Mouse (Mus musculus) hindbrain, postnatal 0 days (tissue): Measurements from ENCODE around the gene Nrp1. TPM values are rescaled to one million over a fixed set of nuclear protein-coding genes. Genes with fewer than 3 reads are reported as not detected.

Experiments used
- ATAC-seq: fragments of 200-750 bp; cut with Nextera tagmentation; 2 replicates; pipeline ENCODE4 v1.8.0; 2017; ENCODE audit warnings: mild to moderate bottlenecking, moderate TSS enrichment, moderate library complexity
- DNase-seq: peaks from one replicate; pipeline ENCODE4 v3.0.0-alpha.2; 2015; ENCODE audit warnings: low spot score
- H3K27ac ChIP-seq: fragments of 300-500 bp; sonication (generic); 2 replicates; pipeline ENCODE4 v1.5.1; 2014; ENCODE audit warnings: mild to moderate bottlenecking
- H3K27me3 ChIP-seq: fragments of 300-500 bp; sonication (generic); 2 replicates; pipeline ENCODE4 v1.6.1; 2014; ENCODE audit warnings: low read length, mixed read lengths; ENCODE audit not compliant: insufficient read depth
- H3K36me3 ChIP-seq: fragments of 300-500 bp; sonication (generic); 2 replicates; pipeline ENCODE4 v1.6.1; 2014; ENCODE audit warnings: low read length, mixed read lengths; ENCODE audit not compliant: insufficient read depth
- H3K4me1 ChIP-seq: fragments of 300-500 bp; sonication (generic); 2 replicates; pipeline ENCODE4 v1.6.1; 2014; ENCODE audit warnings: antibody characterized with exemption, low read length, mixed read lengths; ENCODE audit not compliant: insufficient read depth
- H3K4me2 ChIP-seq: fragments of 300-500 bp; sonication (generic); 2 replicates; pipeline ENCODE4 v1.6.1; 2014; ENCODE audit warnings: low read depth, mild to moderate bottlenecking, low read length, moderate library complexity, mixed read lengths
- H3K4me3 ChIP-seq: fragments of 300-500 bp; sonication (generic); 2 replicates; pipeline ENCODE4 v1.5.1; 2014; ENCODE audit warnings: low read length
- H3K9ac ChIP-seq: fragments of 300-500 bp; sonication (generic); replicated peaks from 2 replicates; pipeline ENCODE4 v1.6.1; 2014; ENCODE audit warnings: mild to moderate bottlenecking, low read length, moderate library complexity, mixed read lengths
- H3K9me3 ChIP-seq: fragments of 300-500 bp; sonication (generic); 2 replicates; pipeline ENCODE4 v1.6.1; 2016; ENCODE audit warnings: low read length, mixed read lengths
- CTCF ChIP-seq: IDR thresholded peaks from 2 replicates; pipeline ENCODE4 v1.5.1; 2016; ENCODE audit warnings: antibody characterized with exemption, control low read depth, low read depth
- WGBS: fragments of 180-500 bp; shearing (Covaris S2); extraction: QIAGEN DNeasy Blood & Tissue Kit; methylation state at CpG from one replicate; pipeline ENCODE4 v1.1.7; 2014; 5-methylcytosine and 5-hydroxymethylcytosine counted together
- polyA plus RNA-seq: library from polyadenylated mRNA; unstranded; fragments of >200 nt; fragmentation: Nextera tagmentation; extraction: Ambion mirVana; gene quantifications from 2 replicates; pipeline ENCODE4 v1.2.1, GENCODE M21; 2015
- total RNA-seq: library from RNA; depleted of rRNA; stranded (reverse); fragments of >200 nt; gene quantifications from 2 replicates; pipeline ENCODE4 v1.2.3, GENCODE M21; 2014

The Nrp1 gene
- total and polyA plus RNA-seq, 2 experiments from 2014 or later: 44.3 to 51.0 TPM

DNA sequence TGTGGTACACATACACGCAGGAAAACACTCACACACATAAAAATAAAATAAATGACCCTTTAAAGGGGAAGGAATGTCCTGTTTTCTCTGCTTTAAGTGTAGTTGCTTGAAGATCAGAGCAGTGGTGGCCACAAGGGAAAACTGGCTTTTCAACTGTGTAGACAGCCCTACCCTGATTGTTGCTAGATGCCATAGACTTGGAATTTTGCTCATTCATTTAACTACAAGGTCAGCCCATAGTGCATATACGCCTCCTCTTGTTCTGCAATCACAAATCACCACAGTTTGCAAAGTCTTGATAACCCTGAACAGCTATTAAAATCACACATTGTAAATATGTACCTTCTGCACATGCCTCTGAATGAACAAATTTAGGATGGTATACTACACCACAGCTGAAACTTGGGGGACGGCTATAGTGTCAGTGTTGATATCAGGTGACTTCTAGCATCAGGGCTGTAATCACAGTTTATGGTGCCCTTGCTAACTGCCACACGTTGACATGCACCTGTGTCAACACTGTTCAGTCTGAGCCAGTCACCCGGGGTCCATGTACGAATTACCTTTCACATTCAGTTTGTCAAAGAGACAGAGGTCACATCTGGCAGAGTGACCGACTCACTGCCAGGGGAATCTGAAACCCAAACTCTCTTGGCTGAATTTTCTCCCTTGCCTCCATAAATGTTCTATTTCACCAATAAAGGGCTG, 66.4 kb downstream of the Nrp1 start:
- H3K27ac ChIP-seq: no peak overlapping the region
- no peak for TF ChIP-seq CTCF
- no peak for ATAC-seq
- no peaks in the 10 kb centered on the region for H3K27me3 ChIP-seq
- no peak overlapping the region for H3K4me2 ChIP-seq
- H3K4me1 ChIP-seq: no peaks in the 10 kb centered on the region
- H3K4me3 ChIP-seq: no peak overlapping the region
- no peak for DNase-seq
- H3K36me3 ChIP-seq: no peaks in the 10 kb centered on the region; the same call in 1 of the 2 replicates
- H3K9me3 ChIP-seq: no peaks in the 10 kb centered on the region
- 83% methylated on average over 7 of the region's 7 CpGs for WGBS
- H3K9ac ChIP-seq: no peak overlapping the region

DNA sequence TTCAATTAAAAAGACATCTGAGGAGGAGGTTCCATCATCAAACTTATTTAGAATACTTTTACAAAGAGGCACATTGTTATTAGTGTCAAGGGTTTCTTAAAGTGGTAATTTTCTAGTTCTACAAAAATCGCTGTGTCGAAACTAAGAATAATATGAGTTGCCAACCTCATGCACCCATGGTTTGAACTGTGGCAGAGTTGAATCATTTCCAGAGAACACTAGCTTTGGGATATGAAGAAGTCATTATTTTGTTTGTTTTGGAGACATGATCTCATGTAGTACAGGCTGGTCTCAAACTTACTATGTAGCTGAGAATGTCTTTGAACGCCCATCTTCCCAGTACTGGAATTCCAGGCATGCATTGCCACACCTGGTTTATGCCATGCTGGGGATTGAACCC, 68.7 kb downstream of the Nrp1 start:
- Histone ChIP-seq H3K27me3 (no peaks in the 10 kb centered on the region), H3K4me1 (no peaks in the 10 kb centered on the region), H3K4me2 (no peak overlapping the region), H3K4me3 (no peak overlapping the region), H3K9me3 (no peaks in the 10 kb centered on the region), H3K9ac (no peak overlapping the region), H3K27ac (no peak overlapping the region), H3K36me3 (no peaks in the 10 kb centered on the region; the same call in 1 of the 2 replicates)
- ATAC-seq (no peak), DNase-seq (no peak)
- TF ChIP-seq CTCF: no peak
- WGBS: 94% methylated on average over 3 of the region's 3 CpGs

DNA sequence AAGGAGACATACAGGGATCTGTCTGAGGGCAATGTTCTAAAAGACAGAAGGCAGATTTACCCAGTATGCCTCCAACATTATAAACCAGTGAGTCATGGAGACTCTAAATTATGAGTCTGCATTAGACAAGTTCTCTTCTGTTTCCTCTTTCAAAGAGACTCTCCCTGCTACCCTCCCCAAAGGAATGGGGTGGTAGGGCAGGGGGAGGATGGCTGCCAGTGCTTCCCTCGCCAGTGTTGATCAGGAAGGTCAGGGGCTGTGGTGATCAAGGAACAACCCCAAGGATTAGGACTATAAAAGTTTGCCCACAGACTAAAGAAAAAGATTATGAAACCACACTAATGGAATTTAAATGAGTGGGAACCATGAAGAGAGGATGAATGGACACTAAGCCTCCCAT, 70.6 kb downstream of the Nrp1 start:
- ATAC-seq (no peak), DNase-seq (no peak)
- Histone ChIP-seq H3K36me3 (peaks cover 1% of the 10 kb centered on the region; the same call in 1 of the 2 replicates), H3K4me3 (no peak overlapping the region), H3K27ac (no peak overlapping the region), H3K4me1 (no peaks in the 10 kb centered on the region), H3K9ac (no peak overlapping the region), H3K27me3 (no peaks in the 10 kb centered on the region), H3K9me3 (no peaks in the 10 kb centered on the region), H3K4me2 (no peak overlapping the region)
- TF ChIP-seq CTCF: no peak
- WGBS: 47% methylated on average over 1 of the region's 1 CpGs

DNA sequence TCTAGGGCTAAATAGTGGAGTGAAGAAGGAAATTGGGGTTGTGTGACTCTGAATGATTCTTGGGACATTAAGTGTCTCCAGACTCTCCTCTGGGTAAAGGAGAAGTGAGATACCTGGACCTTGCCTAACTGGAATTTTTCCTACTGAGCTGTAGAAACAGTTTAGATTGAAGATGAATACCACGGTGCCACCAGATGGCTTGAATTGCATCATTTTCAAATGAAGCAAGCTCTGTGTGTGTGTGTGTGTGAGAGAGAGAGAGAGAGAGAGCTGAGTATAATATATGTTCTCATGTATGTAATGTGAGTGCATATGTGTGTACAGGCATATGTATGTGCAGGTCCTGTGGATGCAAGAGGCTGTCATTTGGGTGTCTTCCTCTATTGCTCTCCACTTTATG, 72.7 kb downstream of the Nrp1 start:
- peaks cover 7% of the 10 kb centered on the region; the same call in 1 of the 2 replicates for H3K36me3 ChIP-seq
- WGBS: 87% methylated on average over 1 of the region's 1 CpGs
- ATAC-seq: no peak

DNA sequence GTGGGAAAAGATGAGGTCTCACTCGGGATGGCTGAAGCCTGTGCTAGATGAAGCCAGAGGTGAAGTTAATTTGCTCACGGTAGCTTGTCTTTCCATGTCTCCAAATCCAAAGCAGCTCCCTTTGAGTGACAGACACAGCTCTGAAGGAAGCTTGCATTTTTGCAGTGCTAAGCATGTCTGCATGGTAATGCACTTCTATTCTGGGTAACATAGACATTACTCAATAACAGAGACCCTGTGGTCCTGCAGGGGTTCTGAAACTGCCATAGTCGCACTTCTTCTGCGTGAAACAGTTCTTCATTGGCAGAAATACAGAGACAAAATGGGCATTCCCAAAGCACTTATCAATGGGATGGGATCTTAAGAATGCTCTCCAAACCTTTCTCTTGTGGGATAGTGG, 77.3 kb downstream of the Nrp1 start:
- Histone ChIP-seq H3K27me3 (no peaks in the 10 kb centered on the region), H3K9ac (no peak overlapping the region), H3K4me1 (no peaks in the 10 kb centered on the region), H3K4me2 (no peak overlapping the region), H3K9me3 (no peaks in the 10 kb centered on the region), H3K4me3 (no peak overlapping the region), H3K36me3 (peaks cover 7% of the 10 kb centered on the region; the same call in 1 of the 2 replicates), H3K27ac (no peak overlapping the region)
- TF ChIP-seq CTCF: no peak
- ATAC-seq (no peak), DNase-seq (no peak)
- 78% methylated on average over 4 of the region's 4 CpGs for WGBS

More for the DNA sequence above, 72.7 kb downstream of the Nrp1 start:
- H3K4me3 ChIP-seq: no peak overlapping the region
- H3K9ac ChIP-seq: no peak overlapping the region
- no peak for DNase-seq
- H3K9me3 ChIP-seq: no peaks in the 10 kb centered on the region
- no peaks in the 10 kb centered on the region for H3K4me1 ChIP-seq
- no peak overlapping the region for H3K4me2 ChIP-seq
- H3K27me3 ChIP-seq: no peaks in the 10 kb centered on the region
- no peak overlapping the region for H3K27ac ChIP-seq
- TF ChIP-seq CTCF: no peak

- no peak for TF ChIP-seq CTCF
Measured at GRCm38 (mm10) chr8:128437156-128437825, 78.9 kb downstream of the Nrp1 start.

GRCm38 (mm10) chr8:128441407-128441806, 83.0 kb downstream of the Nrp1 start:
- DNase-seq (no peak), ATAC-seq (no peak)
- H3K4me2 ChIP-seq: no peak overlapping the region
- WGBS: 76% methylated on average over 1 of the region's 1 CpGs
- no peak overlapping the region for H3K27ac ChIP-seq
- no peaks in the 10 kb centered on the region for H3K27me3 ChIP-seq
- no peaks in the 10 kb centered on the region for H3K36me3 ChIP-seq
- H3K4me1 ChIP-seq: no peaks in the 10 kb centered on the region
- H3K4me3 ChIP-seq: no peak overlapping the region
- no peaks in the 10 kb centered on the region for H3K9me3 ChIP-seq
- TF ChIP-seq CTCF: no peak
- H3K9ac ChIP-seq: no peak overlapping the region

More at GRCm38 (mm10) chr8:128437156-128437825, 78.9 kb downstream of the Nrp1 start:
- Histone ChIP-seq H3K36me3 (peaks cover 7% of the 10 kb centered on the region; the same call in 1 of the 2 replicates), H3K4me2 (no peak overlapping the region), H3K9ac (no peak overlapping the region), H3K9me3 (no peaks in the 10 kb centered on the region), H3K27me3 (no peaks in the 10 kb centered on the region), H3K4me3 (no peak overlapping the region), H3K4me1 (no peaks in the 10 kb centered on the region), H3K27ac (no peak overlapping the region)
- 57% methylated on average over 12 of the region's 12 CpGs for WGBS
- no peak for DNase-seq
- ATAC-seq: no peak
